Mouse (Mus musculus) liver, adult (tissue): ENCODE results near the gene Tceanc2.

Experiments
- GATA4 ChIP-seq: IDR thresholded peaks from 2 replicates; pipeline ENCODE4 v1.6.1; 2014; ENCODE audit warnings: mild to moderate bottlenecking, low read length; ENCODE audit not compliant: insufficient replicate concordance

Tceanc2 gene

DNA sequence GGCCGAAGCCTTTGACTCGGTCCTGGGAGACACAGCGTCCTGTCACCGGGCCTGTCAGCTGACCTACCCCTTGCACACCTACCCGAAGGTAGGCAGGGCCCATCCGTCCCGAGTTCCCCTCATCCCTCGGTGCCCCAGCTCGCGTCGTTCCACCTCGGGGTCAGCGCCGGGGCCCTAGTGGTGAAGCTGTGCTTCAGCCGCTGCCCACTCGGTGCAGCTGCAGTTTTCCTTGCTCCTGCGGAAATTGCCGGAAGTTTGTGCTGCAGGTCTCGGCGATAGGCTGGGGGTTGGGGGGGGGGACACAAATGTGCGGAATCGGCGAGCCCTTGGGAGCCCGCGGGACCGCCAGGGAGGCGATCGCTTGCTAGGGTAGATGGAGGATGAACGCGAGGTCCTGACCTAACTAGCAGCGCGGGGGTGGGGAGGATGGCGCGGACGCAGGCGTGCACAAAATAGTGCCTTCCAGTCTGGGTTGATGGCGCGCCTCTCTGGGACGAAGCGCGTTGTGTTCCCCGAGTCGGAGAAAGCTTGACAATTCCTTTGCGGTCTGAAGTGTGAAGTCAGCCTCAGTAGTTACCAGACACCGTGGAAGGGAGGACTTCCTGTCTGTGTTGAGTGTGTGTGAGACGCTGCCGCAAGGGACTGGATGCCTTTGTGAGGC lies at the start of gene Tceanc2:
Gene Tceanc2, minus strand, starts transcription at position 287 of the 661 bp plus-strand sequence.
- no peak for TF ChIP-seq GATA4

DNA sequence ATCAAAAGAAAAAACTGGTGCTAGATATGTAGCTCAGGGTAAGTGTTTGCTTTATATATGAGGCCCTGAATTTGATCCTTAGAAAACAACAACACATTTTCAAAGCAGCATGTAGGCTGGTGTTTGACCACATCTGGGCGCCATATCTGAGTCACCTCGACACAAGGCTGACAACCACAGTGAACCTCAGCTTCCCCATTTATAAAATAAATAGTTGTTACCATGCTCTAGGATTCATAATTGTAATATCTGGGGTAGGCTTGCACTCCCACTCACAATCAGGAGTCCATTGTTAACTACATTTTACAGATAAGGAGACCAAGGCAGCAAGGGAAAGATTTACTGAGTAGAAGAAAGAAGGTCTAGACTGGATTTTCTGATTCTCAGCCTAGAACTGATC lies 47.4 kb upstream of the Tceanc2 start:
- no peak for TF ChIP-seq GATA4

DNA sequence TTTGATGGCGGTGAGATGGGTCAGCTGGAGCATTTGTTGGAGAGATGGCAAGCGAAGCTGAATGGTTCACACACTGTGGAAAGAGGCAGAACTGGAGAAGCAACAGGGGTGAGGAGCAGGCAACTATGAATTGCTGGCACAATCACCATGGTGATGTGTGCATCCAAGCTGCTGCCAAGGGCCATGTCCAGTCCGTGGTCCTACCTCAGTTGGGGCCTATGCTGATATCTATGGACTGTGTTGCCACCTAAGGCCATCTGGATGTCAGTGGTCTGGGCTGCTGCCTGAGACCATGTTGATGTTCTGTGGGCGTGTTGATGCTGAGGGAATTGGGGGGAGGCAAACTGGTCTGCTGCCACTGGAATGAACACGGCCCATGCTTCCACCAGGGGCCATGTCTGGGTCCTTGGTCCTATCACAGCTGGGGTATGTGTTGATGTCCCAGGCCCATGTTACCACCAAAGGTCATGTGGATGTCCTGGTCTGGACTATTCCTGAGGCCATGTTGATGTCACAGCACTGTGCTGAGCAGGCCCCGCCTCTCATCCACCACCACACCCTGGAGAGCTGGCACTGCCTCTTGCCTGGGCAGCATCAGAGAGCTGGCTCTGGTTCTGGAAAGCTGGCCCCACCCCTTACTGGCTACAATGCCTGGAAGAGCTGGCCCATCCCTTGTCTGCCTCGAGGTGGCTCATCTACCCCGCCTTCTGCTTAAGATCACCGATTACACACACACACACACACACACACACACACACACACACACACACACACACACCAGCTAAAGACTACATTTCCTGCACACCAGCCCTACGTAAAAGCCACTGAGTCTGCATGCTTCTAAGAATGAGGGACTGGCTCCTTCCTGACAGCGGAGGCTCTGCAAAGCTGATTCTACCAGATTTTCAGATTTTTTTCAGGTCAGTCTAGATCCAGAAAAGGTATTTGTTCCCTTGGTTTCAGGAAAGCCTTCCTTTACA lies 44.6 kb upstream of the Tceanc2 start:
- TF ChIP-seq GATA4 = no peak

DNA sequence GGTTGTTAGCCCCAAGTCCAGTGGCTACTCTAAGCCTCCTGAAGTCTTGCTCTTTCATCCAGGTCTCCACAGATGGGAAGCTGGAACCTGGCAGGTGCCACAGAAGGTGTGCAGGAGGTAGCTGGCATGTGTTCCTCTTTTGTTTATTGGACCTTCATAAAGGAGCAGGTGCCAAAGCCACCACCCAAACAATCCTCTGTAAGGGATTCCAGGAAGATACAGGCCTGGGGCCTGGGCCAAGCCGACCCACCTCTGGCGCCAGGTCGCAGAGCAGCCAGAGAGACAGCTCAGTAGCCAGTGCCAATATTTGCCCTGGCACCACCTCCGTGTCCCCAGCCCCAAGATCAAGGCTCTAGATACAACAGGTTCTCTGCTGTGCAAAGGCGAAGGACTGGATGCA lies 42.6 kb upstream of the Tceanc2 start:
- no peak for TF ChIP-seq GATA4

DNA sequence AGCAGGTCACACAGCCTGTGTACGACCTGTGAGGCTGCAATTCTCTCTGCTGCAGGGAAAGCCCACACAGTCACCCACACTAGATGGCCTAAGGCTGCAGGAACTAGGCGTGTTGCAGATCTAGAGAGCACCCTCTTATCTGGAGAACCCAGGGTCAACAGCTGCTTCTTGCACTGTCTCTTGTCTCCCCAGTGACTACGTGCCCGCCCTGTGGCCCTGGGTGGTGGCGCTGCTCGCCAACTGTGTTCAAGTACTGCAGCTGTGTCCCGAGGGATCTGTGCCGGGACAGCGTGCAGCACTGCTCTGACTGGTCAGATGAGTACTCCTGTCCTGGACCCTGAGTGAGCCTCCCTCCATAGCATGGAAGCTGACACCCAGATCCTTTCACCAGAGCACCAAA lies 38.7 kb upstream of the Tceanc2 start:
- no peak for TF ChIP-seq GATA4

DNA sequence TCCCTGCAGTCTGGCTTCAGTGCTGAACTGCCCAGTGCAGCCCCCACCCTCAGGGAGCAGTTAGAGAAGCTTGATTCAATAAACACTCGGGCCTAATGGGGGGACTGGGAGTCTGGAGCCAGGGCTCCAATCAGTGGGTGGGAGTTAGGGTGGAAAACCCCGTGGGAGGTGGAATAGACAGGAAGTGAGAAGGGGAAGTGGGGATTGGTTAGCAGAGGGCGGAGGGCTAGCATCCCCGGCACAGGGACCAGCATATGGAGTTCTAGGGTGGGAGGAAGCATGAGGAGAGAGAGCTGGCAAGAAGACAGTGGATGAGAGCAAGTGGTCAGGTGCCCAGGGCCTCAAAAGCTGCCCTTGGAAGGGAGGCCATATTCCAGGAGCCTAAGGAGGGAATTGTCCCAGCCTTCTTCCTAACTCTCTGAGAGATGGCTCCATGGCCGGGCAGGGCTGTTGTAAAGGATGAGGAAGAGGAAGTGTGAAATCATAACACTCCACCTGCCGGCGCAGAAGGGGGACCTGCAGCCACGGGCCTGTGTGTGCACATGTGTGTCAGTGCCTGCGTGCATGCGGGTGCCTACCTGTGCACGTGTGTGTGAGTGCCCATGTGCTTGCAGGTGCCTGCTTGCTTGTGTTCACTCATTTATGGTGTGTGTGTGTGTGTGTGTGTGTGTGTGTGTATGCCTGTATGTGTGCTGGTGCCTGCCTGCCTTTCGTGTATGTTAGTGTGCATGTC lies 34.5 kb upstream of the Tceanc2 start:
- no peak for TF ChIP-seq GATA4

DNA sequence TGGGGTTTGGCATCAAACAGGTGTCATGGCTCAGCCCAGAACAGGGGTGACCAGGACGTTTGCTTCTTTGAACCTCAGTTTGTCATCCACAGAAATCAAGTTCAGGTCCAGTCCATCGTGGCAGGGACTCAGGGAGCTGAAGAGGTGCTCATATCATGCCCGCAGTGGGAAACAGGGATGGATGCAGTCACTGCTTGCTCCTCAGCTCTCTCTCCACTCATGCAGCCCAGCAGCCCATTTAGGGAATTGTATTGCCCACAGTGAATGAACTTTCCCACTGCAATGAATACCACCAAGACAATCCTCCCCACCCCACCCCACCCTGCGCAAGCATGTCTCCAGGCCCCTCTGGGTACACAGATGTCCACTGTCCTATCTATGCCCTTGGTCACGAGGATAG lies 33.0 kb upstream of the Tceanc2 start:
- no peak for TF ChIP-seq GATA4

DNA sequence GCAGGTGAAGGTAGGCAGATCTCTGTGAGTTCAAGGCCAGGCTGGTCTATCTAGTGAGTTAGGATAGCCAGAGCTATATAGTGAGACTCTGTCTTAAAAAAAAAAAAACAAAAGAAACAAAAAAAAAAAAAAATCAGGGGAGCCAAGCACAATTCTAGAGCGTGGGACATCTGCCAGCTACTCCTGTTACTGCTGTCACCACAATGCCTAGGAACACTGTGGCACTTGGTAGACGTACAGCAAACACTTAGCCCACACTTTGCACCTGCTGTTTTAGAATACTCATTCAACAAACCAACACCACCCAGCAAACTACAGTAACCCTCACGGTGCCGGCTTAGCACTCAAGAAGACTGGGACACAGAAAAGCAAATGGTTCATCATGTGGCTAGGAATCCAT lies 32.5 kb upstream of the Tceanc2 start:
- no peak for TF ChIP-seq GATA4

DNA sequence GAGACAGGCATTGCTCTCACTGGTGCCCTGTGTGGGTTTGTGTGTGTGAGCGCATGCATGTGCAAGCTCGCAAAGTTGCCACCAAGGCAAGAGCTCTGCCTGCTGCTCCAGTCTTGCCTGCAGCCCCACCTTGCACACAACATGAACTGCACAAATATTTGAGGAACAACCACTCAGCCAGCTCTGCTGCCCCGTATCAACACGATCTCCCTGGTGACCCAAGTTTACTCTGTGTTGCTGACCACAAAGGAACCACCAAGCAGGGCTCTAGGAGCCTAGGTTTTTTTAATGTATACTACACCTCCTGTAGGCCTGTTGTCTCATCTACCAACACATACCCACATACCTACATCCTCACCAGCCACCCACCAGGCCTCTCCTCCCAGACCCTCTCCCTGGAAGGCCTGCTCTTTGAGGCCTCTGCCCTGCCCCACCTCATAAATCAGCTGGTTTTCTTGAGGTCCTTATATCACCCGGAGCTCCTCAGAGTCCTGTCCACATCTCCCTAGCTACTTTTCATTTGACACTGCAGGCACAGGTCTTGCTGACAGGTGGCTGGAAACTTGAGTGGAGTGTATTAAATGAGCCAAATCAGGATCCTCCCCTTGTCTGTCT lies 31.7 kb upstream of the Tceanc2 start:
- no peak for TF ChIP-seq GATA4

DNA sequence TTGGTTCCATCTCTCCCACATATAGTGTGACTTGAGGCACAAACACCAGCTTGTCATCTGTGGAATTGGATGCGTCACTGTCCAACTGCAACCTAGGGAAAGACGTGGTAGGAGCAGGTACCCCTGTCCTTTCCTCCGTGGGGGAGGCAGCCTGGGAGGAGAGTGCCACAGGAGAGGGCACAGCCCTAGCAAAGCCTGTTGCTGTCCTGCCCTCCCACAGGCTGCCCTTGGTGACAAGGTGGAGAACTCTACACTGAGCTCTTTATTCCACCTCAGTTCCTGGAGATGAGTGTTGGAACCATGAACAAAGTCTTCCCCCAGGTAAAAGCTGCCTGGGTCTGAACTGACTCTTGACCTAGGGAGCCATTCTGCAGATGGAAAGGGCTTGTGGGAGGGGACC lies 30.0 kb upstream of the Tceanc2 start, which contains the start of gene Ldlrad1:
Gene Ldlrad1, plus strand, starts transcription at position 301 of the 400 bp plus-strand sequence.
- TF ChIP-seq GATA4 = no peak

DNA sequence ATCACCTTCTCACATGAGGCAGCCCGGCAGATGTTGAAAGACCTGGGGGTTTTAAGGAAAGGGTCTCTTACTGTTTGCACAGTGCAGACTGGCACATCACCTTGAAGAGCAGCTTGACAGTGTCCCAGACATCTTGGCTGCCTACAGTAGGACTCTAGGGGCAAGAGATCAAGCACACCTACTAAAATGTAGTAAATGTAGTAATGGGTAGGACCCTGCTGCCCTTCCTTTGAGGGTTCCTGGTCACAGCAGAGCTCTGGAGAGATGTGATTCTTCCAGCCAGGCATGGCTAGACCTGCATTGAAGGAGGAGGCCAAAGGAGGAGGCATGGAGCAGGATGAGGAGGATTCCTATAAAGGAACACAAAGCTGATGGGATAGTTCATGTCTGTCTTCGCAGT lies 28.1 kb upstream of the Tceanc2 start:
- no peak for TF ChIP-seq GATA4

DNA sequence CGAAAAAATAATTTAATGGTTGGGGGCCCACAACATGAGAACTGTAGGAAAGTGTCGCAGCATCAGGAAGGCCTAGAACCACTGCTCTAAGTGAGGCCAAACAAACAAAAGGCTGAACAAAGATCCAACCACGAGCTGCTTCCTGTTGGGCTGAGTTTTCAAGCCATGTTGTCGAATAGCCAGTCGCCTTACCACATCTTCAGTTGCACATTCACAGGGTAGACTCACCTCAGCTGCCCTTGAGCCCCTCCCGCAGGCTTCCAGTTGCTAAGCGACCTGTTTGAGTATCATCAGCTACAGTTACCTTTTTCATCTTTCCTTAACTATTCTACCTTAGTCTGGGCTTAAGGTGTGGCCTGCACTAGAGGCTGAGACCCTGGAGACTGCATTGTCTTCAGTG lies 24.1 kb upstream of the Tceanc2 start:
- TF ChIP-seq GATA4 = no peak

DNA sequence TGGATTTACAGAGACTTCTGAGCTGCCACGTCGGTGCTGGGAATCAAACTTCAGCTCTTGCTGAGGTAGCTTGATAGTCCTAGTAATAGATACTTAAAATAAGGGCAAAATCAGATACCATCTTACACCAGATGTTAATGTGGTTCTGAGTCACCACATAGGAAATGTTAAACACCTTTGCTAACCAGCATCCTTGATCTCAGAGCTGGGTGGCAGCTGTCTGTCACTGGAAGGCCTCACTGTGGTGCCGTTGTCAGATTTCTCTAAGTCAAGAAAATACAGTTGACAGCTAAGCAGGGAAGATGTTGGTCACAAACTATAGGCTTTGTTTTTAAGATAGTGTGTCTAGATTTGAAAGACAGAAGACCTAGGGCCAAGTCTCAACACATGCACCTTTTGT lies 22.9 kb upstream of the Tceanc2 start:
- TF ChIP-seq GATA4 = no peak

DNA sequence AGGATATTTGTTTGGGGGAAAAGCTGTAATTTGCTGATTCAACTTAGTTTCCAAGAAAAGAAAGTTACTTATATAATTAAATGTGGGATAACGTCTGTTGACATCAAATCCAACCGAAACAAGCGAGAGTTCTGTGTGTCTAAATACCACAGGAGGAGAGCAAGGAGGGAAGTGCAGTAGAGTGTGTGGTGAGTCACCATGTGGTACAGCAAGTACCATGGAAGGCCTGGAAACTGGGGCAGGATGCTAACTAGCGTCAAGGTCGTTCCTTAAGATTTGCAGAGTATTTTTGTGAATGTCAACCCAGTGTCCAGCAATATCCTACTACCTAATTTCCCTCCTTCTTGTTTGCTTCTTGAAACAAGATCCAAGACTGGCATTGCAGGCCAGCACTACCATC lies 19.2 kb upstream of the Tceanc2 start:
- no peak for TF ChIP-seq GATA4

DNA sequence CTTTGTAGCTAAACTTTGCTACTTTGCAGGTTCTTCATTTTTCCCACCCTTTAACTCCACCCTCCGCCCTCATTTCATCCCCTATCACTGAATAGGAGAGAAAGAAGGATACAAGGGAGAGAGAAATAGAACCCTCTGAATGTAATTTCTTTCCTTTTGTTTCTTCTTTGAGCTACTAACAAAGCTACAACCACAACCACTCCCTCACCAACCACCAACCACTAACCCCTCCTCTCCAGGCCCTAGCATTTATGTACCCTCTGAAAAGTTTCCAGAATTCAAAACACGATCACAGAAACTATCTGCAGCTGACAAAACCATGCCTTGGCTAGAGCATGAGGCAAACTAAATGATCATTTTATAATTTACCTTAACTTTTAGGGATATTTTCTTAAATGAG lies 17.5 kb upstream of the Tceanc2 start:
- TF ChIP-seq GATA4 = no peak
